Mouse (Mus musculus) lung, postnatal 0 days (tissue): ENCODE measurements around the gene Hist1h2bf. TPM values are rescaled to one million over a fixed set of nuclear protein-coding genes. Genes with fewer than 3 reads are reported as not detected.
A peak's percentile ranks its signal among the peaks of the same experiment; 100 is the strongest.
"Not testable (repeated sequence)": the region's sequence is repeated elsewhere in the genome, so short reads cannot be mapped to it uniquely, and the experiment has no call there.

Source experiments
- ATAC-seq: fragments of 200-750 bp; cut with Nextera tagmentation; 2 replicates; pipeline ENCODE4 v1.8.0; 2017; ENCODE audit warnings: moderate library complexity
- DNase-seq: peaks from one replicate; pipeline ENCODE4 v3.0.0-alpha.2; 2016; ENCODE audit warnings: low spot score
- H3K27ac ChIP-seq: fragments of 300-500 bp; sonication (generic); 2 replicates; pipeline ENCODE4 v1.5.1; 2014; ENCODE audit warnings: antibody characterized with exemption, mild to moderate bottlenecking, low read length, mixed read lengths
- H3K27me3 ChIP-seq: fragments of 300-500 bp; sonication (generic); replicated peaks from 2 replicates; pipeline ENCODE4 v1.6.1; 2014; ENCODE audit warnings: low read length, mixed read lengths; ENCODE audit not compliant: insufficient read depth
- H3K36me3 ChIP-seq: fragments of 300-500 bp; sonication (generic); 2 replicates; pipeline ENCODE4 v1.6.1; 2014; ENCODE audit warnings: low read length, mixed read lengths; ENCODE audit not compliant: insufficient read depth
- H3K4me1 ChIP-seq: fragments of 300-500 bp; sonication (generic); 2 replicates; pipeline ENCODE4 v1.6.1; 2014; ENCODE audit warnings: antibody characterized with exemption, low read depth, low read length, mixed read lengths; ENCODE audit not compliant: insufficient read depth
- H3K4me2 ChIP-seq: fragments of 300-500 bp; sonication (generic); replicated peaks from 2 replicates; pipeline ENCODE4 v1.6.1; 2014; ENCODE audit warnings: low read depth, mild to moderate bottlenecking, low read length, moderate library complexity, mixed read lengths
- H3K4me3 ChIP-seq: fragments of 300-500 bp; sonication (generic); 2 replicates; pipeline ENCODE4 v1.5.1; 2014; ENCODE audit warnings: low read depth, low read length
- H3K9ac ChIP-seq: fragments of 300-500 bp; sonication (generic); replicated peaks from 2 replicates; pipeline ENCODE4 v1.6.1; 2014; ENCODE audit warnings: low read depth, mild to moderate bottlenecking
- H3K9me3 ChIP-seq: fragments of 300-500 bp; sonication (generic); 2 replicates; pipeline ENCODE4 v1.6.1; 2016; ENCODE audit warnings: low read length, mixed read lengths
- CTCF ChIP-seq: IDR thresholded peaks from 2 replicates; pipeline ENCODE4 v1.5.1; 2016; ENCODE audit warnings: antibody characterized with exemption, mild to moderate bottlenecking
- EP300 ChIP-seq: IDR thresholded peaks from 2 replicates; pipeline ENCODE4 v1.6.1; 2016; ENCODE audit warnings: antibody characterized with exemption, mild to moderate bottlenecking, control low read depth
- WGBS: fragments of 180-500 bp; shearing (Covaris S2); extraction: QIAGEN DNeasy Blood & Tissue Kit; methylation state at CpG from one replicate; pipeline ENCODE4 v1.1.7; 2014; 5-methylcytosine and 5-hydroxymethylcytosine counted together
- polyA plus RNA-seq: library from polyadenylated mRNA; unstranded; fragments of >200 nt; fragmentation: Nextera tagmentation; extraction: Ambion mirVana; gene quantifications from 2 replicates; pipeline ENCODE4 v1.2.1, GENCODE M21; 2015

Hist1h2bf gene
- polyA plus RNA-seq, 1 experiment from 2014 or later, result 0.48 TPM

DNA sequence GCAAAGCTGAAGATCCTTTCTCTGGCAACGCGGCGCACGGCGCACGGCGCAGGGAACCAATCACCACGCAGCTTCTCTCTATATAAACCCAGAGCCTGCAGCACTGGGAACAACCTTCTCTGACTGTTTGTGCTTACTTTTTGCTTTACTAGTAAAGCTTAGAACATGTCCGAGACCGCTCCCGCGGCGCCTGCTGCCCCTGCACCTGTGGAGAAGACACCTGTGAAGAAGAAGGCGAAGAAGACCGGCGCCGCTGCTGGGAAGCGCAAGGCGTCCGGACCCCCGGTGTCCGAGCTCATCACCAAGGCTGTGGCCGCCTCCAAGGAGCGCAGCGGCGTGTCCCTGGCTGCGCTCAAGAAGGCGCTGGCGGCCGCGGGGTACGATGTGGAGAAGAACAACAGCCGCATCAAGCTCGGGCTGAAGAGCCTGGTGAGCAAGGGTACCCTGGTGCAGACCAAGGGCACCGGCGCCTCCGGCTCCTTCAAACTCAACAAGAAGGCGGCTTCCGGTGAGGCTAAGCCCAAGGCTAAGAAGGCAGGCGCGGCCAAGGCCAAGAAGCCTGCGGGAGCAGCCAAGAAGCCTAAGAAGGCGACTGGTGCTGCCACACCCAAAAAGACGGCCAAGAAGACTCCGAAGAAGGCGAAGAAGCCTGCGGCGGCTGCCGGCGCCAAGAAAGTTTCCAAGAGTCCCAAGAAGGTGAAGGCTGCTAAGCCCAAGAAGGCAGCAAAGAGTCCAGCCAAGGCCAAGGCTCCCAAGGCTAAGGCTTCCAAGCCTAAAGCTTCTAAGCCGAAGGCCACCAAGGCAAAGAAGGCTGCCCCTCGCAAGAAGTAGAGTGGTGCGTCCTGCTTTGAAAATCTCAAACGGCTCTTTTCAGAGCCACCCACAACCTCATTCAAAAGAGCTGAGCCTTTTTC is 18.8 kb downstream of the Hist1h2bf start:
- peak overlapping the region; percentile 66 for H3K9ac ChIP-seq
- H3K27ac ChIP-seq, result peak overlapping the region; percentile 94
- peak overlapping the region; percentile 56 for H3K4me3 ChIP-seq
- H3K9me3 ChIP-seq, result no peaks in the 10 kb centered on the region
- H3K4me2 ChIP-seq, result peak overlapping the region; percentile 98
- no peaks in the 10 kb centered on the region for H3K4me1 ChIP-seq
- 1% methylated on average over 53 of the region's 54 CpGs for WGBS
- ATAC-seq, result peak; percentile 81
- peak; percentile 93 for DNase-seq
- no peaks in the 10 kb centered on the region for H3K36me3 ChIP-seq
- H3K27me3 ChIP-seq, result no peaks in the 10 kb centered on the region
- TF ChIP-seq EP300 (no peak), CTCF (no peak)

DNA sequence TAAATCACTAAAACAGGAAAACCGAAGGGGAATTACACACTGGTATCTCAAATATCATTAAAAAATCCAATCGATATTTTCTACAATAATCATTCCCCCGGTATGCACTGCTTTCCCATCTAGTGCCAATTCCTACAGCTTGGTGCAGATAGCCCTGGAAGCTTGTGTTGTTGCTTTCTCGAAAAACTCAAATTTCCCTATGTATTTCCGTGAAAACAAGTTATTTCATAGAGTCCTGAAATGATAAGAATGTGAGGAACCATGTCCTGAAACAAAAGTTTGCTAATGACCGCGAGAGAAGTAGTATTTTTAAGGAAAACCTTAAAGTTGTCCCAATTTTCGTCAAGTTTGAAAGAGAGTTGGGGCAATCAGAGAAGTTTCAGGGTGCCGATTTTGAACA is 19.6 kb downstream of the Hist1h2bf start:
- Histone ChIP-seq H3K9ac (peak overlapping the region; percentile 66), H3K4me2 (peak overlapping the region; percentile 98), H3K9me3 (no peaks in the 10 kb centered on the region), H3K27ac (peak overlapping the region; percentile 94), H3K4me1 (no peaks in the 10 kb centered on the region), H3K4me3 (peak overlapping the region; percentile 56), H3K36me3 (no peaks in the 10 kb centered on the region), H3K27me3 (no peaks in the 10 kb centered on the region)
- ATAC-seq (no peak), DNase-seq (no peak)
- TF ChIP-seq EP300 (no peak; the same call in 1 of the 2 replicates), CTCF (no peak)
- WGBS, result 15% methylated on average over 9 of the region's 9 CpGs

DNA sequence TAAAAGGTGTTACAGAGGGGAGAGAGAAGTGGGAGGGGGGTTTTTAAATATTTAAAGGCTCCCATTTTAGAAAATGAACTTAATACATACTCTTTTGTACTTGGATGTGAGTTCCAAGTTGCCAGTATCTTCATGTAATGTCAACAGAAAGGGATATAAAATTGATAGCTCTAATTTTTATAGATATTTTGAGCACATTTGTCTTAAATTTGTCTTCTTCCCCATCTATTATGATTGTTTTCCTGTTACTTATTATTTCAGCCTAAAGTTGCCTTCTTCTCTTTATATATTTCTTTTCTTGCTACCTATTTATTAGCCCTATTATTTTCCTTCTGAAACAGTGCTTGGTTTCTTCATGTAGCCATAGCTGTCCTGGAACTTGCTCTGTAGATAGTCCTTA is 21.0 kb downstream of the Hist1h2bf start, which contains the start of gene Hist1h1d:
Gene Hist1h1d, plus strand, starts transcription at position 301 of the 400 bp plus-strand sequence.
- Histone ChIP-seq H3K36me3 (no peaks in the 10 kb centered on the region), H3K27ac (peak within 1 kb of the TSS; percentile 94; the same call in 1 of the 2 replicates), H3K4me1 (no peaks in the 10 kb centered on the region), H3K4me2 (peak within 1 kb of the TSS; percentile 98; the same call in 1 of the 2 replicates), H3K4me3 (0 out of 2 replicates have a peak within 1 kb of the TSS, but pooled peaks have one; percentile 56), H3K9ac (no peak within 1 kb of the TSS), H3K9me3 (no peaks in the 10 kb centered on the region), H3K27me3 (no peaks in the 10 kb centered on the region)
- ATAC-seq, result no peak
- TF ChIP-seq EP300 (no peak), CTCF (no peak)
- DNase-seq, result no peak

DNA sequence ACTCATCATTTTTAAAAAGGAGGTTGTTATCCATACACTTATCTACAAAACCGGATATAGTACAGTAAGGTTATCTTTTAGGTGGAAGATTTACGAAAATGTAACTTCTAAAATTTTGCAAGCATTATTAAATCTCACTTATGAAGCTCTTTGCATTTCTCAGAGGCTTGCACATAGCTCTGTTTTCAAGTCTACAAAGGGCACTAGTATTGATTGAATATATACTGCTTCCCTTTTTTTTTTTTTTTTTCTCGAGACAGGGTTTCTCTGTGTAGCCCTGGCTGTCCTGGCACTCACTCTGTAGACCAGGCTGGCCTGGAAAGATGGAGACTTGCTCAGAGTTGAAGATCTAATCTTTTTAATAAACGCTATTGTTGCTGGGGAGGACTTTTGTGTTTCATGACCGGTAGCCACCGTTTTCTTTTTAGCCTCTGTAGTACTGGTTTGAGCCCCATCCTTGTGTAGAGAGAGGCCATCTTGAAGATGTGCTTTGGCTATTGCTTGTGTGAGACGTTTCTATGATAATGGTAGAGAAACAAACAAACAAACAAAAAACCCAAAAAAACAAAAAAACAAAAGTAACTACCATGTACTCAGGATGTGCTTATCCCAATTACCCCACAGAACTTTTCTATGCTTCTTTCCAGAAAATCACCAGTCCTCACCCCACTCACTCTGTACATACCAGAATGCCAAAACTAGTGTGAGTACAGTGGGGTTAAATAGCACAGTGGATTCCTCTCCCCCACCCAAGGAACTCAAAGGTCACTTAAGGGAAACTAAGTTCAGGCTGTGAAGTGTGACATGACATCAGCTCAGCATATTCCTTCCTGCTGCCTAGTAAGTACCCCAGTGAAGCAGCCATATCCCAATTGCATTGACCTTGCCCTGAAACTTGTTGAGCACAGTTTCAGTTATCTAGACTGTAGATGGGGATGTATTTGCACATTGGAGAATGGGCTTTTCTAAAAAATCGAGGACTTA is 21.8 kb downstream of the Hist1h2bf start:
- TF ChIP-seq EP300 (no peak), CTCF (no peak)
- WGBS, result 38% methylated on average over 8 of the region's 8 CpGs
- Histone ChIP-seq H3K27ac (peak overlapping the region; percentile 75; the same call in 1 of the 2 replicates), H3K9ac (no peak overlapping the region), H3K4me2 (peak overlapping the region; percentile 59), H3K27me3 (no peaks in the 10 kb centered on the region), H3K36me3 (no peaks in the 10 kb centered on the region), H3K4me3 (peak overlapping the region; percentile 41), H3K9me3 (no peaks in the 10 kb centered on the region), H3K4me1 (no peaks in the 10 kb centered on the region)
- DNase-seq (peak; percentile 4), ATAC-seq (no peak)

DNA sequence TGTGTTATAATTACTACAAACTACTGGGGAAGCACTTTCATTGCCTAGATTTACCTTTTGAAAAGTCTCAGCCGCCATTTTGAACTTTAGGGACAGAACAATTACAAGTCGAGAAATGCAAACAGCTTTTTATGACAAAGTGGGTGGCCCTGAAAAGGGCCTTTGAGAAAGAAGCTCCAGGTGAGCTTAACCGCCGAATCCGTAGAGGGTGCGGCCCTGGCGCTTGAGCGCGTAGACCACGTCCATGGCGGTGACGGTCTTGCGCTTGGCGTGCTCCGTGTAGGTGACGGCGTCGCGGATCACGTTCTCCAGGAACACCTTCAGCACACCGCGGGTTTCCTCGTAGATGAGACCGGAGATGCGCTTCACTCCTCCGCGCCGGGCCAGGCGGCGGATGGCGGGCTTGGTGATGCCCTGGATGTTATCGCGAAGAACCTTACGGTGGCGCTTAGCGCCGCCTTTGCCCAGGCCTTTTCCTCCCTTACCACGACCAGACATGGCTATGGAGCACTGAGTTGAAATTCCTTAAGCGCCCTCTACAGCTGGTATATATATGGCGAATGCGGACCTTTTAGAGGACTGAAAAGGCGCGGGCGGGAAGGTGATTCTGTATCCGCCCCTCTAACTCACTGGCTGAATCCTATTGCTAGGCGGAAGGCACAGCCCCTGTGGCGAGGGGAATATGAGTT is 22.7 kb downstream of the Hist1h2bf start, which contains the start of gene Hist1h4f:
Gene Hist1h4f, minus strand, starts transcription at position 503 of the 689 bp plus-strand sequence.
- Histone ChIP-seq H3K4me3 (peak within 1 kb of the TSS; percentile 41), H3K27ac (peak within 1 kb of the TSS; percentile 75), H3K9ac (peak within 1 kb of the TSS; percentile 43), H3K4me2 (peak within 1 kb of the TSS; percentile 59)
- not testable (repeated sequence) for H3K36me3 ChIP-seq, H3K4me1 ChIP-seq, H3K27me3 ChIP-seq, H3K9me3 ChIP-seq
- TF ChIP-seq CTCF, result peak; percentile 66
- peak; percentile 89 for TF ChIP-seq EP300
- WGBS, result under 1% methylated on average over 47 of the region's 47 CpGs
- DNase-seq (peak; percentile 97), ATAC-seq (peak; percentile 77)
